Mouse (Mus musculus) gastrocnemius, postnatal 4 days (tissue): ENCODE measurements around the gene Inpp5k. TPM values are rescaled to one million over a fixed set of nuclear protein-coding genes. Genes with fewer than 3 reads are reported as not detected.

ENCODE experiments used
- DNase-seq, 2 experiments: peaks; one replicate each; pipeline ENCODE4 v3.0.0; 2021 to 2022; ENCODE audit warnings: low spot score in 2 of 2, mixed read lengths in 2 of 2
- total RNA-seq, 2 experiments: library from RNA; stranded (reverse); gene quantifications; 2 replicates each; pipeline ENCODE4 v1.2.3; 2021

The Inpp5k gene
- total RNA-seq, 2 experiments from 2014 or later, result 26.7 to 28.4 TPM

DNA sequence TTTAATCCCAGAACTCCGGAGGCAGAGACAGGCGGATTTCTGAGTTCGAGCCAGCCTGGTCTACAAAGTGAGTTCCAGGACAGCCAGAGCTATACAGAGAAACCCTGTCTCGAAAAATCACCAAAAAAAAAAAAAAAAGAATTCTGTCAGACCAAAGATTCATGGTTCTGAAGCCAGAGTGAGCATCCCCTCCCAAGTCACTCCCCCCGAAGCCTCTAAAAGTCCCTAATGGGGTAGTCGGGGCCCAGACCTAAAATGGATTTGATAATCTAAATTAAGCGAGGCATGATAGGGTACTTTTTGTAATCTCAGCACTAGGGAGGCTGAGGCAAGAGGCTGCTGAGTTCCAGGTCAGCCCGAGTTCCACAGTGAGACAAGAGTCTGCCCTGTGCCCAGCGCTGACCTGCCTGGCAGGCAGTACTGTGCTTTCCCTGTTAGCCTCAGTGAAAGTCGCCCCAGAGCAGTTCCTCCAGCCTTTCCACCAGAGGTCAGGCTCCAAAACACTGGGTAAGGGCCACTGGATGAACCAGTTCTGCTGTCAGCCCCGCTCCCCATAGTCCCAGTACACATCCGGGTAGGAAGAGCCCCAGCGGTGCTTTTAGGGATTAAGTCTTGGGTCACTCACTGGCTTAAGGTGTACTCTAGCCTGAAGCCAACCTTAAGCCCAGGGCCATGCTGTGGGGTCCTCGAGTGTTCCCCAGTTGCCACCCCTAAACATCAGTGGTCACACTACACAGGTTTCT is 22.3 kb downstream of the Inpp5k start:
- no peak for DNase-seq

DNA sequence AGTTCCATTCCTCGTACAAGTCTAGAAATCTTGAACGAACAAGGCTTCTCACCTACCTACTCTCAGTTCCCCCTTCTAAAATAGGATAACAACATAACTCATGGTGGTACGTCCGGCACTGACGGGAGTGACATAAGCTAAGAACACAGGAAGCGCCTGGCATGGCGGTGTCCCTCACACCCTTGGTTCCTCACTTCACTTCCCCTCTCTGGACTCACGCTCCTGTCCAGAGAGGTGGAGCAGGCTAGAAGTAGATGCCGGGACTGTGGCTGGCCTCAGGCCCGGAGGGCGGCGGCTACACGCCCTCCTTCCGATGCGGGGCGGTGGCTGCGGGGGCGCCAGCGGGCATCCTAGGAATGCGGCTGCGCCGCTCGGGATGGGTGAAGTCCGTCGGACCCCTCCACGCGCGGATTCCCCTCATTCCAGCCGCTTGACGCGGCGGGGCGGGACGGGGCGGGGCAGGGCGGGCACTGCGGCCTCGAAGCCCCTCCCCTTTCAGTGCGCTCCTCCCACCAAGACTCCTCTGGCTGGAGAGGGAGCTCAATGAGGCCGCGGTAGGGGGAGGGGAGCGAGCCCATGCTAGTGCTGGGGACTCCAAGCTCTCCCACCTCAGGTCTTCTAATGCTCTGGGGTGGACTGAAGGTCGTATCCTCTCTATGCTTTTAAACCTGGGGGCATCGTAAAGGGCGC is 23.1 kb downstream of the Inpp5k start:
- peak; percentile 60 to 77 for DNase-seq

DNA sequence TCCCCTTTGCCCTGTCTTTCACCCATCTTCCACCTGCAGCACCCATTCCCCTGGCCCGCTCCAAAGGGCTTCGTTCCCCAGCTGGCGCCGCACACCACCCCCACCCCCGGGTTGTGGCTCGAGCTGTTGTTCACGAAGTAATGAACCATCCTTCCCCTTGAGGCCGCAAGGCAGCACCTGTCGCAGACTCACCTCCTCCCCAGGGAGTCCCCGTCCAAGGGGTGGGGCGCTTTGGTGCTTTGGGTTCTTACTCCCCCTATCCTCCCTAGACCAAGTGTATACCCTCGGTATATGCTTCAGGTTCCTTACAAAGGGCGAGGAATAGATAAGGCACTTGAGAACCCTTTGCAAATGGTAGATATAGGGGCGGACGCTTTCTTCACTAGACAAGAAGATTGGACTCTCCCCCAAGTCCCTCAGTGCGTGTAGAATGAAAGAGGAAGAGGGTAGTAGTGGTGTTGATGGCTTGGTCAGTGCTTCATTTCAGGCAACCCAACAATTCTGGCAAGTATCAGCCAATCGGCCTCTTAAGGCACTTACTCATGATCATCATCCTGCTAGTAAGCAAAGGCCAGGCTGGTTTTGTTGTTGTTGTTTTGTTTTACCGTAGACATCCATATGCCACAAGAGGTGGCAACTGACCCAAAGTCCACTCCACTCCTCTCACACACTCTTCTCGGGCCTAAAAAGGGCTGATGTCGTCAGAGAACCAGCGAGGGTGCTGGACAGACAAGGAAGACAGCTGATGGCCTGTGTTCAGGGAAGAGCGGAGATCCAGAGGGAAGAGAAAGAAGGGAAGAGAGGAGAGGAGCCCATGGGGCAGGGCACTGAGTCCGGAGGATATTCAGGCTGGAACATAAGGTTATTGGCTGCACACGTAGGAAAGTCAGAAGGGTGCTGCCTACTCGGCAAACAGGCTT is 23.9 kb downstream of the Inpp5k start:
- DNase-seq, result no peak

DNA sequence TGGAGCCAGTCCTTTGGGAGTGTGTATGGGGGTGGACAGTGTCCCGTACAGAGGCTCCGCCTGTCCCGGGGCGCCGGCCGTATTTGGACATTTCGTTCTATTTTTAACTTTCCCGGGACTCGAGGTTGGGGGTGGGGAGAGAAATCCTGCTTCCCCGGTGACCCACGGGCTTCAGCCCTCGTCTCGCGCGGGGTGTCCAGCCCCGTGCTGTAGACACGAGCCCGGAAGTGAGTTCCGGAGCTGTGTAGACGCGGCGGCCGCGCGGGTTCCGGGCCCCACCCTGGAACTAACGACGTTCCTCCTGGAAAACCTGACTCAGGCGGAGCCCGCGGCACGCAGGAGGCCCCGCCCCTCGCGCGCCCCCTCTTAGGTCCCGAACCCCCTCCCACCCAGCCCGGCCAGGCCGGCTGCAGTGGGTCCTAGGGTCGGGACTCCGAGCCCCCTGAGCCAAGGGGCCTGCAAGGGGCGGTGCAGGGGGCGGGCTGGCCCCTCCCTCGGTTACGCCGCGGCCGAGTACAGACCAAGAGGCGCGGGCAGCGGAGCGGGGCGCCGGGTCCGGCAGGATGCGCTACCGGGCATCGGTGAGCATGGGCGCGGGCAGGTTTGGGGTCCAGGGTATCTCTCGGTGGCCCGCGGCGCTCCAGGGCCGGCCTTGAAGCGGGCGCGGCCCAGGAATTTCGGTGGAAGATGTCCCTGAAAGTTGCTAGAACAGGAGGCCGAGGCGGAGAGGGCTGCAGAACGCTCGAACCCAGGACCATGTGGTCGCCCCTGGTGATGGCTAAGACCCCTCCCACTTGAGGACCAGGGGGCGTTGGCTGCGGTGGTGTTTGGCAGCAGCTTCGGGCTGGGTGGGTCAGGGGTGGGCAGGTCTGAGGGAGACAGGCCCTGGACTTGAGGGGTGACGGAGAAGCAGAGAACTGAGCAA is 25.1 kb downstream of the Inpp5k start:
- peak; percentile 72 to 79 for DNase-seq

DNA sequence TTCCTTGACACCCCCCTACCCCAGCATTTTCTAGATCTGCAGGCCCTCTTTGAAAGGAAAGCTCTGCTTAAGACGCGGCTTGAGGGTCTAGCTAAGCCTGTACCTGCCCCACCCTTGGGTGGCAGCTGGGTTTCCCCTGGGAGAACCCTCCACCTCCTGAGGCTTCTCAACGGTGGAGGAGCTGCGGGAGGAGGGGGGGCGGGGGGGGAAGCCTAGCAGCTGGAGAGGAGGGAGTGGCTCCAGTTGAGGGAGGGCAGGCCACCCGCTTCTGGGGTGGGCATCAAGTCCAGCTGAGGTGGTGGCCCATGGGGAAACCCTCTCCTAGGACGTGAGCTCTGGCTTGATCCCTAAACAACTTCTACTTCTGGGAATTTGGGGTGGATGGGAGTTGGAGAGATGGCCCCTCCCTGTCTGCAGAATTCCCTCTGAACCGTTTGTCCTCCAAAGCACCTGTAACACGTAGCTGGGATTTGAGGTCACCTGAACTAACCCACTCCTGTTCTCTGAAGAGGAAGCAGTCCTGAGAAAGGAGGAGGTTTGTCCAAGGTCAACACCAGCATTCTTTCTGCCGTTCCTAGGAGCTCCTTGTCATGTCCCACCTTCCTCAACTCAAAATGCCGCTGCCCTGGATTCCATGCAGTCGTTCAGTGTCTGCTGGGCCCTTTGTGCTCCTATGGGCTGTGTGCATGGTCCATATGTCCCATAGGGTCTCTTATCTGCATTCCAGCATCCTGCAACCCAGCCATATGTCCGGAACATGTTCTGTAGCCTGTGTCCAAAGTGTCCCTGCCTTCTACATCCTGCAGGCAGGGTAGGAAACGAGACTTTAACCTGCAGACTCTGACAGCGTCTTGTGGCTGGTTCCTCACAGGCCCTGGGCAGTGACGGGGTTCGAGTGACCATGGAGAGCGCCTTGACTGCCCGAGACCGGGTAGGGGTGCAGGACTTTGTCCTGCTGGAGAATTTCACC is 26.1 kb downstream of the Inpp5k start:
- DNase-seq, result no peak

DNA sequence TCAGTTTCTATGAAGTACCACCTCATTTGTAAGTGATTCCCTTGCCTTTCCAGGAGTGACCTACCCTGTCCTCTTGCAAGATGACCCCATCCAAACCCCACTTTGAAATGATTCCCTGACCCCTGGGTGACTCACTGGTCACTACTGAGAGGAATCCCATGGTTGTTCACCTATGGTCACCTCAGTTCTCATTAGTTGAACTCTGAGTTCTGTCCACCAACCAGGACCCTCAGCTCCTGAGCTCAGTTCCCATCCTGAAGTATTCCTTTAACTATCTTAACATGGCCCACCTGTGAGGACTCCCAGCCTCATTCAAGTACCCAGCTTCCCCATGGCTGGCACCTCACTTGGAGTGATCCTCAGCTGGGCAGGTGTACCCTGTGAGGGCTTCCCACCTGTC is 27.1 kb downstream of the Inpp5k start:
- DNase-seq, result no peak

DNA sequence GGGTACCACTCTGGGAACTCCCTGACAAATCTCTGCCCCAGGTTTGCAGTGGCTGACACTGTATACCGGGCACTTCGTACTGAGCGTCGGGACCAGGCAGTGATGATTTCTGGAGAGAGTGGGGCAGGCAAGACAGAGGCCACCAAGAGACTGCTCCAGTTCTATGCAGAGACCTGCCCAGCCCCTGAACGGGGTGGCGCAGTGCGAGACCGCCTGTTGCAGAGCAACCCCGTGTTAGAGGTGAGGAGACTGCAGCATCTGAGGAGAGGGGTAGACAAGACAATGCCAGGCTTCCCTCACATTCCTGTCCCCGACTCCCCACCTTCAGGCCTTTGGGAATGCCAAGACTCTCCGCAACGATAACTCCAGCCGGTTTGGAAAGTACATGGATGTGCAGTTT is 27.5 kb downstream of the Inpp5k start:
- DNase-seq, result no peak

DNA sequence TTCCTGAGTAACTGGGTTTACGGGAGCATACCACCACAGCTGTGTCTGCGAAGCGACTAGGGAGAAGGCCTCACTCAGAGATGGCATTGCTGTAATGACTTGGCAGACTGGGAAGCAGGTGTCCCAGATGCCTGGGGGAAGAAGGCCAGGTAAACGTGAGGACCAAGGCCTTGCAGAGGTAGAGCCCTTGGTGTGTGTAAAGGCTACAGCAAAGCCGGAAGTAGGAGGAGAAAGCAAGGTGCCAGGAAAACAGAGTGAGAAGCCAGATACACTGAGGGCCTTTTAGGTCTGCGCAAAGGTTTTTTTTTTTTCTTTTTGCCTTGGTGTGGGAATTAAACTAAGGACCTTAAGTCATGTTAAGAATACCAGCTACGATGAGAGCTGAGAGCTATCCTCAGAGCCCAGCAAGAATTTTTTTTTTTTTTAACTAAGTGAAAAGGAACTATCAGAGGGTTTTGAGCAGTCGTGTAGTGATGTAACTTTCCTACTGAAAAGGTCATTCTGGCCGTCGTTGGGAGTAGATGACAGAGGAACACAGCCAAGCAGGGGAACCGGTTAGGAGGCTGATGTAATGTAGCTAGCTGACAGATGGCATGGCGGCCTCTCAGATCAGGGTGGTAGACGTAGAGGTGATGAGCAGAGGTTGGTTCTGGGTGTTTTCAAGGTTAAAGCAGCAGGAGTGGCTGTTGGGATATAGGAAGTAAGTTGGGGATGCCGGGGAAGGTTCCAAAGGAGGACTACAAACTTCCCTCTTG is 28.4 kb downstream of the Inpp5k start:
- no peak for DNase-seq

DNA sequence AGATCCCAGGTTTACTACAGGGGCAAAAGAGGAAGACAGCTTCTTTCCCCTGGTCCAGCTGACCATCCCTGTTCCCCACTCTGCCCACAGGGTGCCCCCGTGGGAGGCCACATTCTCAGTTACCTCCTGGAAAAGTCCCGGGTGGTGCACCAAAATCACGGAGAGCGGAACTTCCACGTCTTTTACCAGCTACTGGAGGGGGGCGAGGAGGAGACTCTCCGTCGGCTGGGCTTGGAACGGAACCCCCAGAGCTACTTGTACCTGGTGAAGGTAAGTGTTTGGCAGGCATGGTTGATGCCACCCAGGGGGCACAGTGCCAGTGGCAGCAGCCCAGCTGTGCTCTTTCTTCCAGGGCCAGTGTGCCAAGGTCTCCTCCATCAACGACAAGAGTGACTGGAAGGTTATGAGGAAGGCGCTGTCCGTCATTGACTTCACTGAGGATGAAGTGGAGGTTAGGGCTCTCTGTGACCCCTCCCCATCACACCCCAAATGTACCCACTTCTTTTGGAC is 29.3 kb downstream of the Inpp5k start:
- DNase-seq, result no peak

DNA sequence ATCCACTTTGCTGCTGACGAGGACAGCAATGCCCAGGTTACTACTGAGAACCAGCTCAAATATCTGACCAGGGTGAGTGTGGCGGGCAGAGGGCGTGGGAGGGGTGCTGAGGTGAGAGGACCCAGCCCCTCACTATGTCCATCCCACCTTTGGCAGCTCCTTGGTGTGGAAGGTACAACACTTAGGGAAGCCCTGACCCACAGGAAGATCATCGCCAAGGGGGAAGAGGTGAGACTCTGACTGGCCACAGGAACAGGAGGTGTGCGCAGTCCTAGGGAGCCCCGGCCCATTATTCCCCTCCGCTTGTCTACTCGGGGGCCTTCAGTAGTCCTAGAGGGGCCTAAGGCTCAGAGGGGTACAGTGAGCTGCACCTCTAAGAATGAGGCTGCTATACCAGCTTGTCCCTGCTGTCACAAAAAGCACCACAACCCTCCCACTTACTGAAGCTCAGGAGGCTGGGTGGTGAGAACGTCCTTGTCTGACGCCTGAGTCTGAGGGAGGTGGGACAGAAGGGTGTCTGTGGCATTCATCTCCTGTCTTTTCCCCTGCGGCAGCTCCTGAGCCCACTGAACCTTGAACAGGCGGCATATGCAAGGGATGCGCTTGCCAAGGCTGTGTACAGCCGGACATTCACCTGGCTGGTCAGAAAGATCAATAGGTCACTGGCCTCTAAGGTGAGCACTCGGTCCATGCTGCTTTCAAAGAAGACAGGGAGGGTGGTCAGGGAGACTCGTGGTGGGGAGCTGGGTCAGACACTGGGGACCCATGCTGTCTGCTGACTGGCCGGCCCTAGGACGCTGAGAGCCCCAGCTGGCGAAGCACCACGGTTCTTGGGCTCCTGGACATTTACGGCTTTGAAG is 30.4 kb downstream of the Inpp5k start:
- no peak for DNase-seq

DNA sequence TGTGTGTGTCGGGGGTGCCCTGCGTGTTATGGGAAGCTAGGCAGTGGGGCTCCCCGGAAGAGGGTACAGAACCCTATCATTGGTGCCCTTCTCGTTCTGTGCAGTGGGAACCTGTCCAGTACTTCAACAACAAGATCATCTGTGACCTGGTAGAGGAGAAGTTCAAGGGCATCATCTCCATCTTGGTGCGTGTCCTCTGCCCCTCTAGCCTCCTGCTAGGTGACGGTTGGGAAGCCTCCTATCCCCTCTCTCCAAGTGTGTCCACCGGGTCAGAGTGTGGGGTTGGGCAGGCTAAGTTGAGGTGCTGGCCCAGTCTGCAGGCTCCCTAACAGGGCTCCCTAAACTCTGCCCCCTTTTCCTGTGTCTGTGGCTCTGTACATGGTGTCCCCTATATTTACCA is 31.3 kb downstream of the Inpp5k start:
- no peak for DNase-seq

DNA sequence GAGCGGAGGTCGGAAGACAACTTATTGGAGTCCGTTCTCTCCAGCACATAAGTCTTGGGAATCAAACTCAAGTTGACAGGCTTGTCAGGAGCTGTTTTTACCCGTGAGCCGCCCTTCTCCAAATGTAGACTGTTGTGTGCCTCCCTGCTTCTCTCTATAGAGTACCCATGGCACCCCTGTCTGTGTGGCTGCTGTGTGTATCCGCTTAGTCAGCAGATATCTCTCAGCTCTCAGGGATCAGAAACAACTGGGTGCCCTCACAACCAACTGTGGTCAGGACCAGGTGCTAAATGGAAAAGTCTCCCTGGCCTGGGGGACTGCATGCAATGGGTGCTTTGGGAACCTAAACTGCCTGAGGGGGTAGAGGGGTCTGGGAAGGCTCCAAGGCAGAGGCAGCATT is 35.5 kb downstream of the Inpp5k start:
- DNase-seq, result no peak

DNA sequence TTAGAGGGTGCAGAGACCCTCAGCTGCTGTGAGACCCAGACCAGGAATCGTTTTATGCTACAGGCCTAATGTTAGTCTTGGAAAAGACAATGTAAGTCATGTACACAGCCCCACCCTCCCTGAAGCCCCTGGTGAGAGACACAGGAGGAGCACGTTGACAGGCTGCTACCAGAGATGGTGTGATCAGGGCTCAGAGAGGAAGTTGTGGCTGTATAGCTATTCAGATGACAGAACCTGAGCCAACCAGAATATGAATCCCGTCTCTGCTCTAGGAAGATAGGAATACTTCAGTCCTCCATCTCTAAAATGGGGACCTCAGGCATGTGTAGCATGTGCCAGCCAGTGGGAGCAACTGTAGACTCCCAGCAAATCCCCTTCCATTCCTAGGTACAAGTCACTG is 37.8 kb downstream of the Inpp5k start:
- no peak for DNase-seq

DNA sequence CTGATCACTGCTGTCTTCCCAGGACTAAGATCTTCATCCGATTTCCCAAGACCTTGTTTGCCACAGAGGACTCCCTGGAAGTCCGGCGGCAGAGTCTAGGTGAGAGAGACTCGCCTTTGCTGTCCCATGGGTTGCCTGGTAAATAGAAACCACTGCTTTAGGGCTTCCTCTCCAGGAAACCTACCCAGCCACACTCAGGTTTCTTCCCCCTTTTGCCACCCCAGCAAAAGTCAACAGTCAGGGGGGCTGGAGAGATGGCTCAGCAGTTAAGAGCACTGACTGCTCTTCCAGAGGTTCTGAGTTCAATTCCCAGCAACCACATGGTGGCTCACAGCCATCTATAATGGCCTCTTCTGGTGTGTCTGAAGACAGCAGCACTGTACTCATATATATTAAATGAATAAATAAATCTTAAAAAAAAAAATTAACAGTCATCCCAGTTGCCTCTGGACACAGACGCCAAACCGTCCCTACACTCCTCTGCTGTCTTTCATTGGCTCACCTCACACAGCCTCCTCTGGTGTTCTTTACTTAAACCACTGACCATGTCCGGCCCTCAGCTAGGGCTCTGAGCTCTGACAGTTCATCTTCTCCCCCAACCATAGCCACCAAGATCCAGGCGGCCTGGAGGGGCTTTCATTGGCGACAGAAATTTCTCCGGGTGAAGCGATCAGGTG is 38.5 kb downstream of the Inpp5k start:
- no peak for DNase-seq

DNA sequence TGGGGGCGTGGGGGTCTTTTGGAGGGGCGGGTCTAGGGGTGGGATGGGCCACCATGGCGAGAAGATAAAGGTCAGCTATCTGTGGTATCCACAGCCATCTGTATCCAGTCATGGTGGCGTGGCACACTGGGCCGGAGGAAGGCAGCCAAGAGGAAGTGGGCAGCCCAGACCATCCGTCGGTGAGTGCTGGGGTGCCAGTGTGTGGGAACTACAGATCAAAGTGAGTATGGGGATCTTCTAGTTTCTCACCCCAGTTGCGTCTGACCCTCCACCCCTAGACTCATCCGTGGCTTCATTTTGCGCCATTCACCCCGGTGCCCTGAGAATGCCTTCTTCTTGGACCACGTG is 39.0 kb downstream of the Inpp5k start:
- no peak for DNase-seq

DNA sequence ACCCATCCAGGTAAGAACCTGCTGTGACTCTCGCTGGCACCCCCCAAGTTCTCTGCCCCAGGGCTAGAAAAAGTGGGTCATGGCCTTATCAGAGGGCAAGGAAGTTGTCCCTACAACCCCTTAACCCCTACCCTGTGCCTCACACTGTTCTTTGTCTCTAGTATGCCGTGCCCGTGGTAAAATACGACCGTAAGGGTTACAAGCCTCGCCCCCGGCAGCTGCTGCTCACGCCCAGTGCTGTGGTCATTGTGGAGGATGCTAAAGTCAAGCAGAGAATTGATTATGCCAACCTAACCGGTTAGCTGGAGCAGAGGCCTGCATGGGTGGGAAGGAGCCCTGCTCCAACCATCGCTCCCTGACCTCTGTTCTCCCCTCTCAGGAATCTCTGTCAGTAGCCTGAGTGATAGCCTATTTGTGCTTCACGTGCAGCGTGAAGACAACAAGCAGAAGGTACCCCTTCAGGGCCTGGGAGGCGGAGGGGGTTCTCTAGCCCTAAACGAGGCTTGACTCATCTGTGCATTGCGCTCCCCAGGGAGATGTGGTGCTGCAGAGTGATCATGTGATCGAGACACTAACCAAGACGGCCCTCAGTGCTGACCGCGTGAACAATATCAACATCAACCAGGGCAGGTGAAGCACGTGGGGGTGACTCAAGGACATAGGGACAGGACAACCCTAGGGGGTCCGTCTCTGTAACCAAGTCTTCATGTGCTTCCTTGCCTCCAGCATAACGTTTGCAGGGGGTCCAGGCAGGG is 40.8 kb downstream of the Inpp5k start:
- no peak for DNase-seq
